Mouse (Mus musculus): Measurements from ENCODE around the gene Reln.

Reln gene

DNA sequence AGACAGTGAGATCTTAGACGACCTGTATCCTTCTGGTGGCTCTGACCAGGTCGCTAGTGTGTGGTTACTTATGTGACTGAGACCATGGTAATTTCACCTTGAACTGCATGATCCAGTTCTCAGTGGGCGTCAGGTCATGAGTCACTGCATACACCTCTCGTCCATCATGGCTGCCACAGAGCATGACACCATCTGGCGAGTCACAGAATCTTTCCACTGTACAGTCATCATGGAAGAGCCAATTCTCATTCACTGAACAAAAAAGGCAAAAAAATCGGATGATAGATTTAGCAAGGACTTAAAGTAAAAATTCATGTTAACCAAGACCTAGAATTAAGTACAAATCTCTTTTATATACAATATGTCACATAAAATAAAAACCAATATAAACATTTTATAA lies 424.2 kb downstream of the Reln start:
- no peak for DNase-seq

DNA sequence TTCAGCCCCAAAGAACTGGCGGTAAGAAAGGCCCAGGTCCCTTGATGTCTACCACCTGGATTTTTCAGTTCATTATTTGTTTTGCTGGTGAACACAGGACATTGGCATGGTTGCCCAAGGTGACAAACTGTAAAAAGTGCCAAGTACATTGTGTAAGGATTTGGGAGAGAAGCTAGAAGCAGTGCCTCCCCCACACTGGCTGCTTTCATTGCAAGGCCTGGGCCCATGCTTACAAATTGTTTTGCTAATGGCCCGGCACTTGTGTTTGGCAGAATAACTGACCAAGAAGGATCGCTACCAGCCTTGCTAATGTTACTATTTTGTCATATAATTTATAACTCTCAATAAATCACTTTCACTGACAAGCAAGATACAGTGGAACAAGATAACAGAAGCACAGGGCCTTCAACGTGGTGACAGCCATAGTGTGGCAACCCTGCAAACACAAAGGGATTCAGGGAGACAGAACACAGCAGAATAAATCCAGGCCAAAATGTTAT lies 425.2 kb downstream of the Reln start:
- DNase-seq = no peak

DNA sequence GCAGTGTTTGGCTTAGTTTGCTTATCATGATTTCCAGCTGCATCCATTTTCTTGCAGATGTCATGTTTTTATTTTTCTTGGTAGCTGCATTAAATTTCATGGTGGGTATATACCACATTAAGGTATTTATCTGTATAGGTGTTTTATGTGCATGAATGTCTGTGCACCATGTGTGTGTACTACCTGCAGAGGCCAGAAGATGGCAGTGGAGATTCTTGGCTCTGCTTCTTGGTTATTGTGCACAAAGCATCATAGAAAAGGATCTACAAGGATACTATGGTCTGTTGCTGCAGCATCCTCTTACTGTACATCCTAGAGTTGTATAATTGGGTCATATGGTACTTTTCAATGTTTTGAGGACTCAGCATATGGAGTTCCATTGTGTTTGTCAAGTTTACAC lies 428.5 kb downstream of the Reln start:
- no peak for DNase-seq

DNA sequence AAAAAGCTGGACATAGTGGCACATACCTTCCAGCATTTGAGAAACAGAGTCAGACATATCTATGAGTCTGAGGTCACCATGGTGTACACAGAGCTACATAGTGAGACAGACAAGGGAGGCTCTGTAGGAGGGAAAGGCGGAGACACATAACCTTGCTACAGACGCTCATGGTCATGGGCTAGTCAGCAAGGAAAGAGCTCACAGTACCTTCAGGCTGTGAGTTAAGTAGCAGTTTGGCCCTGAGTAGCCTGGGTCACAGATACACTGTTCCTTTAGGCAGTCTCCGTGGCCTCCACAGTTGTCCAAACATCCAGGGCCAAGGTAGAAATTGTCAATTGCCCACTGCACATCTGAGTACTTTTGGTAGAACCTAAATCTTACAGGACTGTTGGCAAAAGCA lies 429.7 kb downstream of the Reln start:
- DNase-seq = no peak

DNA sequence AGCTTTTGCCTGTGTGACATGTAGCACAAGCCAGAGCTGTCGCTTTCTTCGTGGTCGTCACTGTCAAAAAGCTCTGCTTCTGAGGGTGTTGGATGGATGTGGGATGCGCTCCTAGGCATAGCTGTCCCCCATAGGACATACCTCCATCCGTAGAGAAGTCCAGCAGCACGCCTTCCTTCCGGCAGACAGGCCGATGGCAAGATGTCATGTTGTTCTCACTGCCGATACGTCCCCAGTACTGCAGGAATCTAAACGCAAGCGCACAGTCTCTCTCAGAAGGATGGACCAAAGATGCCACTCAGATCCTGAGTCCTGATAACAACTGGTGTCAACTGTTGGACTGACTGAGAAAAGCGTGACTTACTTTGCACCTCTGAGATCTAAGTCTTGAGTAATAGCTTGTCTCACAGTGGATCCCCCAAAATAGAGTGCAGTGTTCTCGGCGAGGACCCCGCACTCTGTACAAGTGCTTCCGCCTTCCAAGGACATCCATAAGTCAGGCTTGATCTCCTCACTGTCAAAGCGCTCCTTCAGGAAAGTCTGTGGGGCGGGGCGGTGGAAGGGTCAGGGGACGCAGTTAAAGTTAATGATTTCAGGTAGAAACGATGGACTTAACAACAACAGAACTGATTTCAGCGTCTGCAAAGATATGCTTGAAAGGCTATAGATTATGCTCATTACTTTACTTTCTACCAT lies 431.5 kb downstream of the Reln start:
- DNase-seq = no peak

DNA sequence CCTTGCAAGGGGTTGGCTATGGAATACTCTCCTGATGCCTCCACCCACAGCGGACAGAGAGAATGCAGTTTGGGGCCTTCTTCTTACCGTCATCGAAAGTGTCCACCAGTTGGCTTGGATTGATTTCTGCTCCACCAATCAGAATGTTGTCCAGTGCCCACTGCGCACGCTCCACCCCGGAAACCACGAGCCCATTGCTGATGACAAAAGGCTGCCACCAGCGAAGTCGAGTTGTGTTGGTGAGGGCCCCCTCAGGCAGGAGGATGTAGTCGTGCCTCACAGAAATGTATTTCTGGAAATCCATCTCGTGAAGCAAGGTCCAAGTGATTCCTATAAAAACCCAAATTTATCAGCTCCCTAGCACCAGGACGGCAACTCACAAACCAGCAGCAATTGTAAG lies 433.8 kb downstream of the Reln start:
- no peak for DNase-seq

DNA sequence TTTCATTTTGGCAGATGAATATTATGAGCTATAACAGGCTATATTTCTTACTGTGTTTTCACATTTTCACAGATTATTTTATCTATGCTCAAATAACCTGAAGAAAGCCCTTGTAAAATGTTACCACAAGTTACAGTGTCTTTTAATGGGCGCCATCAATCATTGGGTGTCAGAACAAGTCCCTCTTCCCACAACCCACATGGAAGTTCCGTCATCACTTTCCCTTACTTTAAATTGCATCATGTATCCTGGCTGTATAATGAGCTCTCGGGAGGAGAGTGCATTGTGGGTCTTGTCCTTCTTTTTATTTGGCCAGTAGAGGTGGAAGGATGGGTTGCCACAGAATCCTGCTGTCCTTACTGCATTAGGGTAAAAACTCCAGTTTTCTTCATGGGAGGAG lies 434.8 kb downstream of the Reln start:
- DNase-seq = no peak

DNA sequence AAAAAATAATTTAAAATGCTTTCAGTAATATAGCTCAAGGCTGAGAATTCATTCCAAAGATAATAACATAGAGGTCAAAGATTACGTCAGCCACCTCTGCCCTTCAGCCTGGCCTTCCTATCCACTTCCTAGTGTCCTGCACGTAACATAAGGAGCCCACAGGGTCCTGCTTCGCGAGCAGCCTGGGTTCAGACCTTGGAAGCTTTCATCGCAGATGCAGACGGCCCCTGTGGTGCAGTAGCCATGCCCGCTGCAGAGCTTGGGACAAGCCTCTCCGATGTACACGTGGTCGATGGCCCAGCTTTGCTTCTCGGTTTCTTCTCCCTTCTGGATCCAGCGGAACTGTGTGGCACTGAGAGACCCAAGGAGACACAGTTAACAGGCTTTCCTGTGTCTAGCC lies 443.1 kb downstream of the Reln start:
- no peak for DNase-seq

DNA sequence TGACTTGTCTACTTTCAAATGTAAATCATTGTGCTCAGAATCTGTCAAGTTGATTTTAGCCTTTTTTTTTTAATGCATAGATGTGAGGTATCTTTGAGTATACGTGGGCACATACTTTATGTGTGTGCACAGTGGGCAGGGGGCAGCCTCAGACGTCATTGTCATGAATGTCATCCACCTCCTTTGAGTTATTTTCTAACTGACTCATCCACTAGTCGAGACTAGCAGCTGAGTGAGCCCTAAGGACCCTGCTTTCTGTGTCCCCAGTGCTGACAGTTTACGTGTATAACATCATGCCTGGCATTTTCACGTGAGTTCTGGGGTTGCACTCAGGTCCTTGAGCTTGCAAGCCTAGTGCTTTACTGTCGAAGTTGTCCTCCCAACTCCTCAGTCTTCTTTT lies 443.6 kb downstream of the Reln start:
- no peak for DNase-seq

DNA sequence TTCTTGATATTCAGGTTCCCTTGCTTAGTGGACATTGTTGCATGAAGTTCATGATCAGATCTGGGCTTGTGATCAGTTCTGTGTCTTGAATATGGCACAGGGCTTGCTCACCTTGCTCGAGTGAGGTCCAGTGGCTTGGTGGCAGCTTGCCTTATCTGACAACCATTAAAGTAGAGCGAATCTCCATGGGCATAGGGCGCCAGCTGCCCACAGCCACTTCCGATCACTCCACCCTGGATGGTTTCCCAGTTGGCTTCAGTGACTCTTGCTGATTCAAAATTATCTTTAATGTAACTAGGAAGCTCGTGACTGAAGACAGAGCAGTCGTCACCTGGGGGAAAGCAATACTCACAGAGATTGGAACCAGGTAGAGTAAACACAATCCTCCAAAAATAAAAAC lies 445.6 kb downstream of the Reln start:
- DNase-seq = no peak

DNA sequence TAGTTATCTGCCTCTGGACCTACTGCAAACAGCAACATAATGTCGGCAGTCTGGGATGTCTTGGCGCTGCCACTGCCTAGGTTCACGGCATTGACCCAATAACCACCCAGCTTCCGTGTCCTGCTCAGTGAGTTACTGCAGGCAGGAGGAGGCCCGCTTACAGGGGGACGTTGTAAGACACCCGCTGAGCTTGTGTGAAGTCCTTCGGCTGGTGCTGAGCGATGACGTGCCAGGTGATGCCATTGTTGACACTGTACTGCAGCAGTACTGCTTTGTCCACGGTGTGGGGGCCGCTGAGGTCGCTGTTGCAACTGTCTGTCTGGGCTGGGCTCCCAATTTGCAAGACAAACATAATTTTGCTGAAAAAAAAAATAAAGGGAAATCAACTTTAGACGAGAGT lies 447.9 kb downstream of the Reln start:
- no peak for DNase-seq

DNA sequence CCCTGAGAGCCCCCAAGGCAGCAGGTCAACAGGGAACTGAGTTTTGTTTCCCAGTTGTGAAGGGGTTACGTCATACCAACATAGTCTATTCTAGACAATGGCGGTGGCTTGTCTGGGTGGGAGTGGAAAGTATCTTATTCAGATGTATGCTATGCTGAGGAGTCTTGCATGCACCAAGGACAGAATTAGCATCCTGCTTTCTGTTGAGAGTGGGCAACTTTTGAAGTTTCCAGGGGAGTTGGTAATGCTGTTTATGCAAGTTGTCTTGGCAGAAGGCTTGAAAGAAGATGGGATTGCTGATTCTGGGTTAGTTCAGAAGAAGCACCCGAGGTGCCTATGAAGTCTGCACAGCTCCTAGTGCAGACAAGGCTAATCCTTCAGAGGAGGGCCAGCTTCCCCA lies 450.3 kb downstream of the Reln start:
- no peak for DNase-seq

DNA sequence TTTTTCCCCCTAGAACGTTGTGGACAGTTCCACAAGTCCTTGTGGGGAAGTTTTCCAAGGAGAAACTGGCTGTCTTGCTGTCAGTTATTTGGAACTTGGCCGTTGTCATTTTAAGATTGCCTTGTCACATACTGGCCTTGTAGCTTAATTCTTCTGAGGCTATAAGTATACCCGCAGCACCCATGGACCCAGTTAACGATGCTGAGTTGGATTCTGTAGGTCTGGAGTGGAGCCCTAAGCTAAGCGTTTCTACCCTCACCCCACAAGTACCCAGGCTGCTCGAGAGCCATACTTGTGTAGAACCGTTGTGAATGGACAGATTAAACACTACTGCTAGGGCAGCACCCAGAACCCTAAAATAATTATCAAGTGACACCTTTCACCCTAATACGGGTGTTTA lies 477.8 kb downstream of the Reln start:
- no peak for DNase-seq

DNA sequence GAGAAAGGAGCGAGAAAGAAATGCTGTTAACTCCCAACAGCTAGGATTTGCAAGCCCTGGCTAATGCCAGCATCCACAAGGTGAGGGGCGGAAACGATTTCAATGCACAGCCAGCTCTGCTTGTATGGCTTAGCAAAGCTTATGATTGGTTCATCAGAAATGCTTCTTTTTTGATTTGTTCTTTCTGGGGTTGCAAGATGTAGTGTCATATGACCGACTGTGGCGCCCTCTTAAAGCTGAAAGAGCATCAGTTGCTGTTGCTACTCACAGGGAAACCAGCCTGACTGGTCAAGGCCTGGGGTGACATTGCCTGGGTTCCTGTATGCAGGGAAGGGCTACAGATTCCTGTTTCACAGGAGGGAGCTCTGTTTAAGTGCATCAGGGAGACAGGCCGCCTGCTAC lies 478.2 kb downstream of the Reln start:
- peak; percentile 24 for DNase-seq

DNA sequence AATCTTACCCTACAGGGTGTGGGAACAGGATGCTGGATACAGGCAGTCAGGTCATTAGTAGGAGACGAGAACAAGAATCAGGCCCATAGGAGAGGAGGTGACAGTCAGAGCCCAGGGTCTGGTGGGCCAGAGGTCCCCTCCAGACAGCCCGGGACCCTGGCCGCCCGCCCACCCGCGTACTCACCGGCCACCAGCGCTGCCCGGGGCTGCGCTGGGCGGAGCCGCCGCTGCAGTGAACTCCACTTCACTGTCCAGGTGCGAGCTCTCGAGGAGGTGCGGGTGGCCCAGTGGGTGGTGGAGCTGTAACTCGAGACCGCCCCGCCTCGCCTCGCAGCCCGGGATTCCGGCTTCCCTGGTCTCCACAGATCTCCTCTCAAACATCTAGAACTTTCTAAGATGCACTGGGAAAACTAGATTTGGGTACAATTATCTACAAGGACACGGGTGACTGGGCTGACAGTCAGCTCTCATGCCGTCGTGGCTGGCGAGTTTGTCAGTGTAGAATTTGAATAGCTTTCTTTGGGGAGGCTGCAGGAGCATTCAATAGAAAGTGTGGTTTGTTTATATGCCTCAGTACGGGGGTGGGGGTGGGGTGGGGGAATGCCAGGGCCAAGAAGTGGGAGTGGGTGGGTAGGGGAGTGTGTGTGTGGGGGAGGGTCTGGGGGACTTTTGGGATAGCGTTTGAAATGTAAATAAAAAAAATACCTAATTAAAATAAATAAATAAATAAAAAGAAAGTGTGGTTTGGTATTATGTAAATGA lies 479.0 kb downstream of the Reln start, which contains the start of gene Slc26a5:
TSS of gene Slc26a5 (minus strand) at position 259 of the 762 bp plus-strand sequence.
- DNase-seq = peak; percentile 4

DNA sequence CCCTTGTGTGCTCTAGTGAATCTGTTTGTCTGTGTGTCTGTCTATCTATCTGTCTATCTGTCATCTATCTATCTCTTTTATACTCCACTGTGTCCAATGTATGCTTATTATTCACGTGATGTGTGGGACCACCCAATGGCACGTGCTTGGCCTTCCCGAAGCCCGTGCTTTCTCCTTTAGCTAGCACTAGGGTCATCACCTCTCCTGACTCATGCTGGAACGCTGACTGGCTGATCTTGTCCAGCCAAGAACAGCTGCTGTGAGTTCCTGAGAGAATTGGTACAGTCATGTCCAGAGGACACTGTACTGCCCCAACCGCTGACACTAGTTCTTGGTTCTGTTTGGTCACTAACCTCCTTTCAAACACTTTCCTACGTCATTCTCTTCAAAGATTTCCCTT lies 485.8 kb downstream of the Reln start:
- no peak for DNase-seq

DNA sequence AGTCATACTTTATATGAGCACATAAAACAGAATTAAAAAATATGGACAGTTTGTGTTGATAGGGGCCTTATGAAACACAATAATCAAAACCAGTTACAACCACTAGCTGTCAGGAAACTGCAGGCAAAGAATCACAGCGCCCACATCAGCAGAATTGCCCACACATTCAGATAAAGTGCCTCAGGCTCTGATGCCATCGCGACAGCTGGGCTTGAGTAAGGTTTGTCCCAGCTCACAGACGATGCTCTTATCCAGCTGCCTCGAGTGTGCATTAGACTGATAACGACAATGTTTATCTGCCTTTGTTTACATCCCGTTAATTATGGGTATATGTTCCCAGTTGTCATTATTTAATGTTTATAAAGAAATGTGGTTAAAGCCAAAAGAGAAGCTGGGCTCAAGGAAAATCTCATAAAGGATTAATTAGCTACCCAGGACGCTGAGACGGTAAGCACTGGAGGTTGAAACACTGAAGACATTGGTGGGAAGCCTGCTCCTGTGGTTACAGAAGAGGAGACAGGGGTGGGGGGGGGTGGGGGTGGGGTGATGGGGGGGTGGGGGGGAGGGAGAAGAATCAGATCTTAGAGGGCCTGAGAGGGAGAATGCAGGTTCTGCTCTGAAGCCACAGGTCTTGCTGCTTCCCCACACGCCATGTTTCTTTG lies 492.7 kb downstream of the Reln start:
- DNase-seq = no peak

DNA sequence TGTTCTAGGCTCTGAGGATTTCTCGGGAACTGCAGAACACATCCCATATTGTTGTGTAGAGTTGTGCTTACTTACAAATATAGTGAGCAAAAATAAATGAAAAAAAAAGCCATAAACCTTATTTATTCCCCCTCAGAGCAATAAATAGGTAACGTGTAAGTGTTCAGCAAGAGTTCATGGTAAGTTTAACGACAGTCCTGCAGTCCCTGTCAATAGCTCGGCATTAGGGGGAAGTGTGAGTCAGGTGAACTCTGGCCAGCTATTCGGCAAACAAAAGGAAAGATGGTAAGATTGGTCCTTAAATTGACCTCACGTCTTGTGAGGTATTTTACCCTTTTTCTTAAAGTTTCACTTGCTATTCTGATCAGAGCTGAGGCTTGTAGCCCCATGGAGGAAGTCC lies 497.1 kb downstream of the Reln start:
- DNase-seq = no peak

DNA sequence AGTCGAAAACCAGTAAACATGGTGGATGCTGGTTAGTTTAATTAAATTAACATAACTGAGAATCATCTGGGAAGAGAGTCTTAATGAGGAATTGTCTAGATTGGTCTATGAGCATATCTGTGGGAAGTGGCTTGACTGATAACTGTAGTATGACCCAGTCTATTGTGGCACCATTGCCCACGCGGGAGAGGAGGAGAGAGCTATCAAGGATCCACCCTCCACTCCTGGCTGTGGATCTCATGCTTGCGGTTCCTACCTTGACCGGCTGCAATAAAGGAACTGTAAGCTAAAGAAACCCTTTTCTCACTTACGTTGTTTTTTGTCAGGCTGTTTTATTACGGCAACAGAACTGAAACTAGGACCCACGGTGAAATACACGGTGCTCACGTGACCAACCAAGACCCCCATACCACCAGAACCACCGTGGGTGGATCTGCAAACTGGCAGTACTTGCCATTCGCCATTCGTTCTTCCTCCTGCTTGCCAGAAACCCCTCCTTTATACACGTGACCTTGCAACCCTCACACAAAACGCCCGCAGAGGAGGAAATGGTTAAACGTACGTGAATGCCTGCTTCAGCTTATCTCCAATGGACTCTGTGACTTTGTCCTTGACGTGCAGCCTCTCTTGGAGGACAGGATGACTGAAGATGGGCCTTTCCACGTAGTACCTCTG lies 497.7 kb downstream of the Reln start:
- DNase-seq = no peak

DNA sequence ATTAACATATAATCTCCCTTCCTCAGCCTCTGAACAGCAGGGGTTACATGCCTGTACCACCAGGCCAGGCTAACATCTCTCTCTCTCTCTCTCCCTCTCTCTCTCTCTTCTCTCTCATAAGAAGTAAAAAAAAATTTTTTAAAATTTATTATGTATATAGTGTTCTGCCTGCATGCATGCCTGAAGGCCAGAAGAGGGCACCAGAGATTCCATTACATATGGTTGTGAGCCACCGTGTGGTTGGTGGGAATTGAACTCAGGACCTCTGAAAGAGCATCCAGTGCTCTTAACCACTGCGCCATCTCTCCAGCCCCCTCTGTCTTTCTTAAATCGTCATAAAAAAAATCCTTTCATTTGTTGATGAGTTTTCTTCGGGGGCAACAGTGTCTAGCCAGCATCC lies 499.8 kb downstream of the Reln start:
- DNase-seq = no peak

Data from right cerebral cortex, postnatal 4 days (tissue).